Mouse (Mus musculus) left cerebral cortex, adult 9 months (tissue): Measurements from ENCODE around the gene Krt9.
"Not testable (repeated sequence)": the region's sequence is repeated elsewhere in the genome, so short reads cannot be mapped to it uniquely, and the experiment has no call there.

Experiments
- DNase-seq, 2 experiments: peaks; one replicate each; pipeline ENCODE4 v3.0.0; 2022; ENCODE audit warnings: low spot score in 2 of 2

The Krt9 gene

GRCm38 (mm10) chr11:100192992-100193391 lies at the start of gene Krt9:
TSS of gene Krt9 (minus strand) at chr11:100193246.
- DNase-seq = peak in 1 of 2 experiments; percentile 61

DNA sequence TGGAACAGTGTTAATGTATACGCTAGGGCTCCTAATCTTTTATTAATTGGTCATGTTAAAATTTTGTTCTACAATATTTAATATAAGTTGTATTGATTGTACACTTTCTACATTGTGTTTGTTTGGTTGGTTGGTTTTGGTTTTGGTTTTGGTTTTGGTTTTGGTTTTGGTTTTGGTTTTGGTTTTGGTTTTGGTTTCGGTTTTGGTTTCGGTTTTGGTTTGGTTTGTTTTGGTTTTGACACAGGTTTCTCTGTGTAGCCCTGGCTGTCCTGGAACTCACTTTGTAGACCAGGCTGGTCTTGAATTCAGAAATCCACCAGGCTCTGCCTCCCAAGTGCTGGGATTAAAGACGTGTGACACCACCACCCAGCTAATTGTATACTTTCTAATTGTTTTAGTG lies 47.2 kb upstream of the Krt9 start:
- DNase-seq = not testable (repeated sequence)

DNA sequence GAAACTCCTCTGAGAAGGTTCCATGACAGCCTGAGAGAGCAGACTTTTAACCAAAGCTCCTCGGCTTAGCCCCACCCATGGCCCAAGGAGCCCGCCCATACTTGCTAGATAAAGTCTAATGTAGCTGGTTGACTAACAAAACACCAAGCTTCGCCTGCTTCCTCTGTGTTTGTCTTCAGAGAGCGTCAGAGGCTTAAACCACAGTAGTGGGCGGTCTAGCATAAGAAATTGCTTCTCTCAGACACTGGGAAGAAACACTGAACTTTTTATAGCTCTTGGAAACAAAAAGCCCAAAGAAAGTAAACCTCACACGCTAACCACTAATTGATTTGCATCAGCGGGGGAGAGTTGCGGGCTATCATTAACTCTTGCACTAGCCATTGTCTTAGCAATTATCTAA lies 28.7 kb upstream of the Krt9 start:
- DNase-seq = peak in 1 of 2 experiments; percentile 35

GRCm38 (mm10) chr11:100219304-100219703 lies 26.3 kb upstream of the Krt9 start:
- no peak for DNase-seq

GRCm38 (mm10) chr11:100208542-100208941 lies 15.5 kb upstream of the Krt9 start:
- DNase-seq = no peak

- DNase-seq = no peak
Observed at GRCm38 (mm10) chr11:100207498-100207897, 14.5 kb upstream of the Krt9 start, which contains the start of gene Krt14. TSS of gene Krt14 (minus strand) at chr11:100207548.

GRCm38 (mm10) chr11:100203448-100203847 lies 10.4 kb upstream of the Krt9 start:
- DNase-seq = no peak

- no peak for DNase-seq
Observed at GRCm38 (mm10) chr11:100202906-100203305, 9.9 kb upstream of the Krt9 start.

DNA sequence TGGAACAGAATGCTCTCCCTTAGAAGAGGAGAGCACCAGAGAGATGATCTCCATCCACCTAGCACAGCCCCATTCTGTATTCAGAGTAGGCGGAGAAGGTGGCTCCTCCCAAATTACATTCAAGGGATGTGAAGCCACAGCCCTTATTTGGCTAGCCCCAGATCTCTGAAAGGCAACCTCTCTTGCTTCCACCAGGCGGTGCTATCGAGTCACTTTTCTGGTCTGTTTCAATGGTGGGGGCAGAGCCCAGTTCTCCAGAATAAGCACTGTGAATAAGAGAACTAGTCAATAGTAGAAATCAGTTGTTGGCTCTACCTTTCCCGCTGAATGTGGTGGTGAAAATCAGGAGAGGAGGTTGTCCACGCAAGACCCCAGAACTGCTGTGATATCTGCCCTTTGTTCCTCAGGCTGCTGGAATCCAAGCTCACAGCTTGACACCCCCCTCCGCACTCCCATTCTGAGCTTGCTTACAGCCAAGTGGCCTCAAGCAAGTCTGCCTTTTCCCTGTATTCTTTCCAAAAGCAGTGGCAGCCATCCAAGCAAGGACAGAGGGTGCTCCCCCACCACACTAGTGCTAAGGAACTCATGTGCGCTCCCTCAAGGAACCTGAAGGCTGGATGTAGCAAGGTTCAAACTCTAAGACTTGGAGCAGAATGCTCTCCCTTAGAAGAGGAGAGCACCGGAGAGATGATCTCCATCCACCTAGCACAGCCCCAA lies 7.2 kb upstream of the Krt9 start:
- peak in 1 of 2 experiments; percentile 44 for DNase-seq

DNA sequence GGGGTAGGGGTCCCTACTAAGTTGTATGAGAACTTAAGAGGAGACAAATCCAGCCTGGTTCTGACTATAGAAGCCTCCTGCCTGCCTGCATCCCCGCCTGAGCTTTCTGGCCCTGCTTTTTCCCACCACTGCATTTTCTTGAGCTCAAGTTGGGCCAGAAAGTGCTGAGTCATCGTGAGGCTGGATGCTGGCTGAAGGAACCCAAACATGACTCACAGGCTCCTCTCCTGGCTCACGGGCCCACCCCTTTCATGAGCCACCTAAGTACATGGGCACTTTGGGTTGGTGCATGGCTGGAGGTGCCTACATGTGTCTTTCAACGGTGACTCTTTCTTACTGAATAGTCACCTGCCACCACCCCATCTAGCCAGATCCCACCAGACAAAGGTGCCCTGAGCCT lies 5.6 kb upstream of the Krt9 start:
- DNase-seq = peak in 1 of 2 experiments; percentile 71

GRCm38 (mm10) chr11:100191820-100192219 lies 1.2 kb downstream of the Krt9 start:
- no peak for DNase-seq

- no peak for DNase-seq
Observed at GRCm38 (mm10) chr11:100186736-100187135, 6.3 kb downstream of the Krt9 start.

GRCm38 (mm10) chr11:100181725-100182124 lies 11.3 kb downstream of the Krt9 start:
- DNase-seq = no peak

GRCm38 (mm10) chr11:100179260-100179659 lies 13.8 kb downstream of the Krt9 start:
- DNase-seq = no peak

- DNase-seq = peak in 1 of 2 experiments; percentile 6
Observed at GRCm38 (mm10) chr11:100178307-100178706, 14.7 kb downstream of the Krt9 start.

DNA sequence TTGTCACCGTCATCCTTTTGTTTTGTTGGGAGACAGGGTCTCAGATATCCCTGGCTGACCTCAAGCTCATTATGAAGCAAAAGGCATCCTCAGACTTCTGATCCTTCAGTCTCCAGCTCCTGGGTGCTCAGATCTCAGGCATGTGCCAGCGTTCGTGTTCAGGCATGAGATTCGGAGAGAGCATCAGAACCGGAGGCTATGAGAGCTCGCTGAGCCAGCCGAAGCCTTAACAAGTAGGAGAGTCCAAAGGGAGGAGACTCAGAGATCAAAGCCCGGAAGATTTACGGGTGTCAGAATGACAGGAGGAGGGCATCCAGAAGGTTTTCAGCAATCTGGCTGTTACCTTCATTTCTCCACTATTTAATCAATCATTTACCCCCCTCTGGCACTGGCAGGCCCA lies 16.3 kb downstream of the Krt9 start:
- no peak for DNase-seq

DNA sequence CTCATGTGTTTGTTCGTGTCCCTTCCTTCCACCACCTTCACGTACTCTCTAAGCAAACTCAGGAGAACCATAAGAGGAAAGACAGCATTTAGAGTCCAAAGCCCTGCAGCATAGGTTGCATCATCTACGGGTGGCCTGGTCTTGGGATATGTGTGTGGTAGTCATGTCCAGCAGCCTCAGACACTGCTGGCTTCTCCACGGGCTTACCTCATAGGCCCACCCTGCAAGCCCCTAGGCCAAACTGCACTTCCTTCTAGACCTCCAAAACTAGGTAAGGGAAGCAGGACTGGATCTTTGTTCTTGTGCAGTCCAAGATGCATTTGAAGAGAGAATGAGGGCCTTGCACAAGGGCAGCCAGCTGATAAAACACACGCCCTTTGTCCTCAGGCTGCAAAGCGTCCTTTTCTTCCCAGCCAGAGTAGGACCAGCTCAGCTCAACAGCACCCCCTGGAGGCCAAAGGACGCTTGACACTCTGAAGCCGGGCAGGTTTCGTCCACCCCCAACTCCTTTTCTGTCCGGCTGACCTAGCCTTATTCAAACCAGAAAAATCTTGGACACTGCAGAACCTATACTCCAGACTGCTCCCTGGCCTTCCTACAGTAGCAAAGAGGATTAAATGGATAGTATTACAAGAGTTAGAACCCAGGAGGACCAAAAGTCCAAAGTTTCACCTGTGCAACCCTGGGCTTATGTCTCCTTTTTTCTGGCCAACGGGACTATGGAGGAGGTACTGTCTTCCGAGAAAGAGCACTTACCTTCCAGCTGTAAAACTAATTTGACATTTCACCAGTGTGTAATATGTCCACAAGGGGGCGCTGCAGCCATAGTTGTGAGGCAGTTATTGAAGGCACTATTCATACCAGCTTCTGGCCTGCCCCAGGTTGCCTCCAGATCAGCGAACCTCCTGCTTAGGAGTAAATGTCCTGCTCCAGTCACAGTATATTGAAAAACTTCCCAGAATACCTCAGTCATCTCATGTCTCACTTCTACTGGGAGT lies 24.0 kb downstream of the Krt9 start:
- DNase-seq = peak in 1 of 2 experiments; percentile 79

DNA sequence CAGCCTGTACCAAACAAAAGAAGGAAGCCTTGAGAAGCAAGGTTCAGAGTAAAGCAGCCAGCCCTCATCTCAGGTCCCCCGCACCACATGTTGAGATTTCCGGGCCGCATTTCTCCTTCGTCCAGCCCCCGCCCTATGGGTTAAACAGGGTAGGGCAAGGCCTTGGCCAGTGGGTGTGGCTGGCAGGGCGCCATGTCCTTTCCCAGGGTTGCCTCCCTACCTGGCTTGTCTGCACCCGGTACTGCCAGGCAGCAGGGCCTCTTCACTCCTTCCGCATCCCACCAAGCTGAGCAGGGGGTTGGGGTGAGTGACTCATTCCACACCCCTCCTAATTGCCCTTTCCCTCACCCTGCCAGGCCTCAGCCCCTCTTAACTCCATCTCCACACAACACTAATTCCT lies 25.0 kb downstream of the Krt9 start:
- no peak for DNase-seq

DNA sequence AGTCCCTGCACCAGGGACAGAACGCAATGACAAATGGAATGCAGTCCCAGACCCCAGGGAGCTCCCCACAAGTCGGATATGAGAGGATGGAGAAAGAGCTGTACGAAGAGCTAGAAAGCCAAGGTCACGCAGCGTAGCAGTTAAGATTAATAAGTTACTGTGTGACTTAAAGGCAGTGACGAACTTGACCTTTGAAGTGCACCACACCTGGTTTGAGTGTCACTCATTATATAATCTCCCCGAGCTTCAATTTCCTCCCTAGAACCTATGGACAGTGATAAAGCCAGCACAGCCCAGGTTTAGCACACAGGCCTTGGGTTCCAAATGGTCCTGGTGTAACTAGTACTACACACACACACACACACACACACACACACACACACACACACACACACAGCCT lies 28.7 kb downstream of the Krt9 start:
- DNase-seq = no peak

DNA sequence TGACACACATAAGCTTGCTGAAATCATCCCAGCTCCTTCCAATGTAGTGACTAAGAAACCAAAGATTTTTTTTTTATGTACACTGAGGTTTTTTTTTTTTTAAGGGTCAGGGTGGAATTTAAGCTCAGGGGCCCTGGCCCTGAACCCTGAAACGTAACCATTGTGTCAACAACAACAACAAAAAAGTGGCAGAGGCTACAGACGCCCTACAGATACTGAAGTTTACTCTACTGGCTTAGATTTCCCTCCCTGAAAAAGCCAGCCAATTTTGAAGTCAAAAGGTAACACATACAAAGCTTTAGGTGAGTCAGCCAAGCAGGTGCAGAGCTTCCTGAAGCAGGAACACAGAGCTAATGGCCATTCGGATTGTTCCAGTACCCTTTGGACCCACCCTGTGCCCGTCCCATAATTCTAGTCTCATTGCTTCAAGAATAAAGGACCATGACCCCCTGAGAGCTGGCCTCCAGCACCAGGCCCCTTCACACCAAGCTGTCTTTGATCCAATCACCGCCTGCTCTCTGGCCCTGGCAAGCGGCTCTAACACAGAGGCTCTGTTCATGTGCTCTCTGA lies 35.1 kb downstream of the Krt9 start:
- no peak for DNase-seq

- DNase-seq = no peak
Observed at GRCm38 (mm10) chr11:100157331-100157730, 35.7 kb downstream of the Krt9 start.
